Mouse (Mus musculus) heart, embryonic 15.5 days (tissue): ENCODE results near the gene Cep57l1. TPM values are rescaled to one million over a fixed set of nuclear protein-coding genes. Genes with fewer than 3 reads are reported as not detected.

Experiments
- ATAC-seq: fragments of 200-750 bp; cut with Nextera tagmentation; replicated peaks from 2 replicates; pipeline ENCODE4 v1.8.0; 2017; ENCODE audit warnings: low read depth, moderate TSS enrichment; ENCODE audit not compliant: insufficient number of reproducible peaks, insufficient read depth, low FRiP score
- H3K27ac ChIP-seq: fragments of 300-500 bp; sonication (generic); 2 replicates; pipeline ENCODE4 v1.5.1; 2015; ENCODE audit warnings: mild to moderate bottlenecking, inconsistent platforms
- H3K27me3 ChIP-seq: fragments of 300-500 bp; sonication (generic); 2 replicates; pipeline ENCODE4 v1.6.1; 2015; ENCODE audit warnings: inconsistent platforms
- H3K36me3 ChIP-seq: fragments of 300-500 bp; sonication (generic); 2 replicates; pipeline ENCODE4 v1.6.1; 2015; ENCODE audit warnings: mild to moderate bottlenecking, inconsistent platforms
- H3K4me1 ChIP-seq: fragments of 300-500 bp; sonication (generic); replicated peaks from 2 replicates; pipeline ENCODE4 v1.6.1; 2015; ENCODE audit warnings: inconsistent platforms
- H3K4me2 ChIP-seq: fragments of 300-500 bp; sonication (generic); 2 replicates; pipeline ENCODE4 v1.6.1; 2015; ENCODE audit warnings: inconsistent platforms, mild to moderate bottlenecking, moderate library complexity
- H3K4me3 ChIP-seq: fragments of 300-500 bp; sonication (generic); 2 replicates; pipeline ENCODE4 v1.5.1; 2015; ENCODE audit warnings: mild to moderate bottlenecking, inconsistent platforms
- H3K9ac ChIP-seq: fragments of 300-500 bp; sonication (generic); 2 replicates; pipeline ENCODE4 v1.6.1; 2015; ENCODE audit warnings: mild to moderate bottlenecking, inconsistent platforms
- H3K9me3 ChIP-seq: fragments of 300-500 bp; sonication (generic); replicated peaks from 2 replicates; pipeline ENCODE4 v1.6.1; 2016; ENCODE audit warnings: inconsistent platforms
- WGBS: fragments of 180-500 bp; shearing (Covaris S2); methylation state at CpG from one replicate; pipeline ENCODE4 v1.1.7; 2015; ENCODE audit warnings: mixed read lengths; 5-methylcytosine and 5-hydroxymethylcytosine counted together
- polyA plus RNA-seq: library from polyadenylated mRNA; unstranded; fragments of >200 nt; fragmentation: Nextera tagmentation; extraction: Ambion mirVana; gene quantifications from 2 replicates; pipeline ENCODE4 v1.2.1, GENCODE M21; 2015

Gene Cep57l1
- 20.0 and 20.4 TPM in 2 replicates for polyA plus RNA-seq

DNA sequence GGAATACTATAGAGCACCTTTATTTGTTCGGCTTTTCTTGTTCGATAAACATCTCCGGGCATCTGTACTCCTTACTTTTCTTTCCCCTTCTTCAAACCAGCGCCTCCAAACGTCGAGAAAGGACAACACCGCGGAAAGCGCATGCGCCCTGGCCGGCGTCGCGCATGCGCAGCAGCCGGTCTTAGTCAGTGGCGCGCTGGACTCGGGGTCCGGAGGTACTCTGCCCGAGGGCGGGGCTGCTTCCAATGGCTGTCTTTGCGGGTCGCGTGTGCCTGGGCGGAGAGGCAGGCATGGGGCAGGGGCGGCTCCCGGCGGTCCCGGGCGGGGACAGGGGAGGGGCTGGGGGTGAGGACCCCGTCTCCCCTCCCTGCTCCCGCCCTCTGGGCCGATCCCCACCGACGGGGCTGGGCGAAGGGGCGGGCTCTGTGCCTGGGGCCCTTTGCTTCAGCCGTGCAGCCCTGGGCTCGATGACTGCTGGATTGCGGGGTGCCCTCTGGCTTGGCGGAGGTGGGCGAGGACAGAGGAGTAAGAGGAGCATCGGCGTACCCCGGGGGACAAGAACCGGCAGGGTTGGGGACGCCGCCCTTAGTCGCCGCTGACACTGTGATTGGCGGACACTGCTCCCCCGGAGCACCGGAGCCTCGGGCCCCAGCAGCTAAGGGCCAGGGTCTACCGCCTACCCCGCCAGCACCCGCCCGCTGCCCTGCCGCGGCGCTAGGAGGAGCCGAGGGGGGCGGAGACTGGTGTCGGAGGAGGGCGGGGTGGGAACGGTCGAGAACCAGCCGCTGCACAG lies at the start of gene Cep57l1, which contains the start of gene Sesn1:
TSS of gene Cep57l1 (minus strand) at position 101 of the 793 bp plus-strand sequence.
TSS of gene Sesn1 (plus strand) at position 165 of the 793 bp plus-strand sequence.
- H3K9me3 ChIP-seq = no peaks in the 10 kb centered on the region; the same call in 1 of the 2 replicates
- WGBS = under 1% methylated on average over 65 of the region's 69 CpGs
- peak; percentile 96 for ATAC-seq

DNA sequence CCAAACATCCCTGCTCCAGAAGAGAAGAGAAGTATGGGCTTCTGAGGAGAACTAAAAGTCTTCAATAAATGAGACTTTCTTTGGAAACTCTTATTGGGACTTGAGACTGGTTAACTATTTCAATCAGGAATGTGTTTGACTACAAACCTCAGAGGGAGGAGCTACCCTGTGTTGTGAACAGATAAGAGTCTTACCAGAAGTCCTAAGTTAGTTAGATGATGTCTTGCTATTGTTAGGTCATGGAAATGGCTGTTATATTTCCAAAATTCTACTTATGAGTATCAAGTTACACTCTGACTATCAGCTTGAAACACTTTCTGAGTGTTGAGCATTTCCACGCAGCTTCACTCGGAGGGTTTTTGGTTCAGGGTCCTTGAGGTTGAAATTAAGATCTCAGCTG lies 39.0 kb upstream of the Cep57l1 start:
- H3K4me2 ChIP-seq = no peak overlapping the region

More for the DNA sequence above, at the start of gene Cep57l1, which contains the start of gene Sesn1:
- H3K27ac ChIP-seq = peak within 1 kb of the TSS; percentile 99
- peaks cover 30% of the 10 kb centered on the region for H3K4me1 ChIP-seq
- peak within 1 kb of the TSS; percentile 83 for H3K9ac ChIP-seq
- H3K4me3 ChIP-seq = peak within 1 kb of the TSS; percentile 83
- peak within 1 kb of the TSS; percentile 75 for H3K4me2 ChIP-seq
- no peaks in the 10 kb centered on the region for H3K36me3 ChIP-seq
- H3K27me3 ChIP-seq = no peaks in the 10 kb centered on the region

DNA sequence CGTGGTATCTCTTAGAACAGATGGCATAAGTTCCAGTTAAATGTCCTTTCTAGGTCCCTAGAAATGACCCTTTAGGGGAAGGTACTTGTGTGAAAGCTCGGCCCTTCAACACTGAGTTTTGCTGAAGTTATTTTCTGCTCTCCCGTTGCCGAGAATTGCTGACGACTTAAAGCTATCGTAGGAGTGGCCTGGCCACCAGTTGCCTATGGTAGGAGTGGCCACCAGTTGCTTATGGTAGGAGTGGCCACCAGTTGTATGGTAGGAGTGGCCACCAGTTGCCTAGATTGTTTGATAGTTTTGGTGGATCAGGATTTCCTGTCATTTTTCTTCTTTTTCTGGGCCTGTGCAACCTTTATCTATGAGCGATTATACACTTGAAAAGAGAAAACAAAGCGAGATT lies 38.1 kb upstream of the Cep57l1 start:
- Histone ChIP-seq H3K27me3 (no peaks in the 10 kb centered on the region), H3K27ac (no peak overlapping the region), H3K36me3 (no peaks in the 10 kb centered on the region), H3K9ac (no peak overlapping the region), H3K4me1 (peaks cover 12% of the 10 kb centered on the region), H3K4me2 (no peak overlapping the region), H3K4me3 (no peak overlapping the region), H3K9me3 (no peaks in the 10 kb centered on the region)
- no peak for ATAC-seq
- WGBS = 86% methylated on average over 8 of the region's 8 CpGs

More for the DNA sequence above, 39.0 kb upstream of the Cep57l1 start:
- Histone ChIP-seq H3K27ac (no peak overlapping the region), H3K4me3 (no peak overlapping the region), H3K27me3 (no peaks in the 10 kb centered on the region), H3K36me3 (no peaks in the 10 kb centered on the region), H3K9ac (no peak overlapping the region), H3K9me3 (no peaks in the 10 kb centered on the region), H3K4me1 (peaks cover 12% of the 10 kb centered on the region)
- 39% methylated on average over 2 of the region's 2 CpGs for WGBS
- ATAC-seq = no peak

DNA sequence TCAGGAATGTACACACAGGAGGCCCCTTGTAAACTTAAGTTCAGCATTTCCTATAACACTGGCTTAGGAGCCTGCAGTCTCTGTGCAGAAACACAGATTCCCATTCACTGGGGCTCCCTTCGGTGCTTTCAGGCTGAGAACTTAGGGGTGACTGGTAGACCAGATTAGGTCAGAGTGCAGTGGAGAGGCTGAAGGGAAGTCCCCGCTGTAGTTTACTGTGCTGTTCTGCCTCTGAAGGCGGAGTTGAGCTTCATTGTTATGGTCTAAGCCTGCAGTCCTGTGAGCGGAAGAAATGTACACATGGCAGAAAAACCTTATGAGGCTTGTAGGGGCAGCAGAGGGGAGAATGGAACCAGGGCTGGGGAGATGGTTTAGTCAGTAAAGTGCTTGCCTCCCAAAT lies 29.2 kb upstream of the Cep57l1 start:
- Histone ChIP-seq H3K9me3 (no peaks in the 10 kb centered on the region), H3K27me3 (no peaks in the 10 kb centered on the region), H3K4me2 (no peak overlapping the region), H3K4me3 (no peak overlapping the region), H3K36me3 (no peaks in the 10 kb centered on the region), H3K4me1 (no peaks in the 10 kb centered on the region), H3K9ac (no peak overlapping the region), H3K27ac (no peak overlapping the region)
- no peak for ATAC-seq
- 78% methylated on average over 4 of the region's 4 CpGs for WGBS

DNA sequence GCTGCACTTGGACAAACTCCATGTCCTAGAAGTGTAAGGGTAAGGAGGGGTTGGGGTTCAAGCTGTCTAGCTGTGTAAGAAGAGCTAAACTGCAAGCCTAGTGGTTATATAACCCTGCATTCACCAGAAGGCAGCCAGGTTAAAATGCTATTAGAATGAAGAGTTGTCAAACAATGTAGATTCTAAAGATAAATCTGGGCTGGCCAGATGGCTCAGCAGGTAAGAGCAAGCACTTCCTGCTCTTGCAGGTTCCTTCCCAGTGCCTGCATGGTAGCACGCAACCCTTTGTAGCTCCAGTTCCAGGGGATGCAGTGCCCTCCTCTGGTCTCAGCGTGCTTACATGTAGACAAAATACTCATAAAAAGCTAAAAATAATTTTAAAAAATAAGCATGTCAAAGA lies 24.5 kb upstream of the Cep57l1 start:
- Histone ChIP-seq H3K9ac (no peak overlapping the region), H3K27me3 (no peaks in the 10 kb centered on the region), H3K9me3 (no peaks in the 10 kb centered on the region), H3K4me3 (no peak overlapping the region), H3K4me2 (no peak overlapping the region), H3K36me3 (no peaks in the 10 kb centered on the region), H3K27ac (no peak overlapping the region), H3K4me1 (peaks cover 10% of the 10 kb centered on the region)
- 83% methylated on average over 2 of the region's 2 CpGs for WGBS
- ATAC-seq = no peak

DNA sequence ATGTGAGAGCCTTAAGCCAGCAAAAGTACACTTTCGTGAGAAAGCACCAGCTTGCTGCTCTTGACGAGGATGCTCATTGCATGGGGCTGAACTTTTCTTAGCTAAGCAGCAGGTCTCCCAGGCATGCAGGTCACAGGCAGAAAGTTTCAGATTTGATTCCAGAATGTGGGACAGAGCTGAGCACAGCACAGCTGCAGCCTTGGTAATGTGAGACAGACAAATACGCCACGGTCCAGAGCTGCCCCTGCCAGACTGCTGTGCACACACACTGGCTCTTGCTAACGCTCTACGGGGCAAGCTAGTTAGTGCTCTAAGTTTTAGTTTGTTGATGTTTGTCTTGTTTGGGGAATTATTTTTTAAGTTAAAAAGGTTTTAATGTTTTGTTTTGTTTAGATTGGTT lies 22.5 kb upstream of the Cep57l1 start:
- Histone ChIP-seq H3K9ac (no peak overlapping the region), H3K27ac (no peak overlapping the region), H3K4me2 (no peak overlapping the region), H3K4me3 (no peak overlapping the region), H3K36me3 (no peaks in the 10 kb centered on the region), H3K4me1 (peaks cover 22% of the 10 kb centered on the region), H3K9me3 (no peaks in the 10 kb centered on the region), H3K27me3 (no peaks in the 10 kb centered on the region)
- 68% methylated on average over 6 of the region's 6 CpGs for WGBS
- ATAC-seq = no peak

DNA sequence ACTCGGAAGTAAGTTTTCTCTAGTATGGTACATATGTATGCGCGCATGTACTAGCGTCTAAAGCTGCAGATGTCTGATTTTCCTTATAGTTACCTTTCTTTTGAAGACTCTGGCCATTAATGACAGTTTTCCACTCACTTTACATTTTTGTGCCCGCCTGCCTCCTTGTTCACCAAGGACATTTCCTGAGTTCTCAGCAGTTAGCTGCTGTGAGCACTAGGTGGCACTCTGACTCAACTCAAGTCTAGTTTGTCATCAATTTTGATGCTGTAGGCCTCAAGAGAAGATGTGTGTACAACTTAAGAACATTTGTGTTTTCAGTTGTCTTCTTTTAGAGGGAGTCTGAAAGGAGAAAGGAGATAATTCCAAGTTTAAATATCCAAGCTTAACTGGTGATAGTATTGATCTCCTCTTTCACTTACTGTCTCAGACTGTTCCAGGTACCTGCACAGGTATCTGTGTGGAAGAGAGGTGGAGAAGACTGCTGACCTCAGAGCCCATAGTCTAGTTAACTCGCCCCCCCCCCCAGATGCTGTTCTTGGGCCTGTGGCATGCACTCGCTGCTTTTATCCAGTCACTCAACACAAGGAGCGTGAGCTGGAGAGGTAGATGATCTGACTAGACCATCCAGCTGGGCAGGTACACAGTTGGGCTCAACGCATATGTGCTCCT lies 21.3 kb upstream of the Cep57l1 start:
- Histone ChIP-seq H3K27ac (peak overlapping the region; percentile 47), H3K27me3 (no peaks in the 10 kb centered on the region), H3K4me1 (peaks cover 26% of the 10 kb centered on the region), H3K9me3 (no peaks in the 10 kb centered on the region), H3K9ac (0 out of 2 replicates have a peak overlapping the region, but pooled peaks have one; percentile 4), H3K4me3 (no peak overlapping the region), H3K4me2 (no peak overlapping the region), H3K36me3 (no peaks in the 10 kb centered on the region)
- 48% methylated on average over 9 of the region's 9 CpGs for WGBS
- ATAC-seq = 0 out of 2 replicates have a peak, but pooled peaks have one; percentile 22

DNA sequence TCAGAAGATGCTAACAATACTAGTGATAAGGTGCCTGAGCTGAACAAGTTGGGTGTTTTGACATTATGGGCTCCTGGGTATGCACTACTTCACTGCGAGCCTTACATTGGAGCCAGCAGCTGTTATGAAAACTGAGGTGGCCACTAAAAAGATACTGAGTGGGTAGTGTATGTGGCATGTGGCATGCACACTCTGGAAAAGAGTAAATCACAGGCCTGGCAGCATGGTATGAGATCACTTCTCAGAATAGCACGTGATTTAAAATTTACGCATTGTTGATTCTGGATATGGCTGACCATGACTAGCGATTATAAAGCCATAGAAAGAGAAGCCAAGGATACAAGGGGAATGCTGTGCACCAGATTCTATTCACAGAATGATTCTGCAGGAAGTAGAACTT lies 20.8 kb upstream of the Cep57l1 start:
- Histone ChIP-seq H3K27me3 (no peaks in the 10 kb centered on the region), H3K27ac (peak overlapping the region; percentile 47), H3K4me2 (no peak overlapping the region), H3K4me1 (peaks cover 26% of the 10 kb centered on the region), H3K4me3 (no peak overlapping the region), H3K9ac (0 out of 2 replicates have a peak overlapping the region, but pooled peaks have one; percentile 4), H3K36me3 (no peaks in the 10 kb centered on the region), H3K9me3 (no peaks in the 10 kb centered on the region)
- ATAC-seq = no peak
- WGBS = 48% methylated on average over 4 of the region's 4 CpGs

DNA sequence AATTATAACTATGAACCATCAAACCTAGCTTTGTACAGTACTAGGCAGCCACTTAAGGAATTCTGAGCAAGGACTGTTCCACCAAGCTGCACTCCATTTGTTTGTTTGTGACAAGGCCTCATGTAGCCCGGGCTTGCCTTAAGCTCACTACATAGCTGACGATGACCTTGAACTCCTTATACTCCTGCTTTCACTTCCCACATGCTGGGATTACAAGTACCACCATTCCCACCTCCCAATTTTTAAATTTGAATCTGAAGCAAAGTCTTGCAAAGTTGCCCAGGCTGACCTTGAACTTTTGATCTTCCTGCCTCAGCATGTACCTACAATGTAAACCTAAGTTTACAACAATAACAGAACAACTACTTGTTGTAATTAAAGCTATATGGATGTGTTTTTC lies 20.3 kb upstream of the Cep57l1 start:
- no peak overlapping the region for H3K9ac ChIP-seq
- H3K36me3 ChIP-seq = no peaks in the 10 kb centered on the region
- no peaks in the 10 kb centered on the region for H3K27me3 ChIP-seq
- H3K4me3 ChIP-seq = no peak overlapping the region
- H3K4me1 ChIP-seq = peaks cover 26% of the 10 kb centered on the region
- 95% methylated on average over 2 of the region's 2 CpGs for WGBS
- no peaks in the 10 kb centered on the region for H3K9me3 ChIP-seq
- 0 out of 2 replicates have a peak overlapping the region, but pooled peaks have one; percentile 47 for H3K27ac ChIP-seq
- H3K4me2 ChIP-seq = no peak overlapping the region
- ATAC-seq = no peak

DNA sequence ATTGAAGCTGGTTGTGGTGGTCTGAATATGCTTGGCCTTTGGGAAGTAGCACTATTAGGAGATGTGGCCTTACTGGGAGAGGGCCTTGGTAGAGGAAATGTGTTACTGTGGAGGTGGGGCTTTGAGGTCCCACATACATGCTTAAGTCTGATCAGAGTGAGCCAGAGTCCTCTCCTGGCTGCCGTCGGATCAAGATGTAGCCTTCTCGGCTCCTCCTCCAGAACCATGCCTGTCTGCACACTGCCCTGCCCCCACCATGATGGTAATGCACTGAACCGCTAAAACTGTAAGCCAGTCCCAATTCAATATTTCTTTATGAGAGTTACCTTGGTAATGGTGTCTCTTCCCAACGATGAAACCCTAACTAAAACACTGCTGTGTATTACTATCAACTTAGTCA lies 19.5 kb upstream of the Cep57l1 start:
- no peak overlapping the region for H3K4me3 ChIP-seq
- H3K4me1 ChIP-seq = peaks cover 27% of the 10 kb centered on the region
- no peaks in the 10 kb centered on the region for H3K27me3 ChIP-seq
- H3K36me3 ChIP-seq = no peaks in the 10 kb centered on the region
- H3K27ac ChIP-seq = no peak overlapping the region
- no peak overlapping the region for H3K4me2 ChIP-seq
- no peak for ATAC-seq
- 81% methylated on average over 5 of the region's 5 CpGs for WGBS
- no peaks in the 10 kb centered on the region for H3K9me3 ChIP-seq
- H3K9ac ChIP-seq = no peak overlapping the region

DNA sequence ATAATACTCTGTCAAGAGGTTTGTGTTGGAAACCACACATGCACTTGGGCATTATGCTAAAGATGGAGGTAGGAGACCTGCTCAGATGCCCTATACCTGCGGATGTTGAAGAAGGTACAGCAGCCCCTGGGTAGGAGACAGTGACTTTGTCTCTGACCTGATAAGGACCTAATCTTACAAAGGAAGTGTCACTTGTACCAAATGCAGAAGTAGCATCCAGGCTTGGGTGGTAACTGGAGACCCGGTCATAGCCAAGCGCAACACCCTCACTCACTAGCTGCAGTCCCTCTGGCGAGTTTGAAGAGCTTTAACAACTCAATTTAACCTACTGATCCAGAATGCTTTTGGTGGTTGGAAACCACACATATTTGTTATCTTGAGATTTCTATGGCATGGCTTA lies 18.1 kb upstream of the Cep57l1 start:
- peaks cover 33% of the 10 kb centered on the region for H3K4me1 ChIP-seq
- no peak for ATAC-seq
- no peaks in the 10 kb centered on the region for H3K36me3 ChIP-seq
- no peak overlapping the region for H3K27ac ChIP-seq
- H3K4me2 ChIP-seq = no peak overlapping the region
- H3K9ac ChIP-seq = no peak overlapping the region
- no peaks in the 10 kb centered on the region for H3K9me3 ChIP-seq
- H3K4me3 ChIP-seq = no peak overlapping the region
- H3K27me3 ChIP-seq = no peaks in the 10 kb centered on the region
- 88% methylated on average over 4 of the region's 4 CpGs for WGBS
